Comparison of ENCODE assay signal across 32 mouse cellular contexts in the genomic region with DNA sequence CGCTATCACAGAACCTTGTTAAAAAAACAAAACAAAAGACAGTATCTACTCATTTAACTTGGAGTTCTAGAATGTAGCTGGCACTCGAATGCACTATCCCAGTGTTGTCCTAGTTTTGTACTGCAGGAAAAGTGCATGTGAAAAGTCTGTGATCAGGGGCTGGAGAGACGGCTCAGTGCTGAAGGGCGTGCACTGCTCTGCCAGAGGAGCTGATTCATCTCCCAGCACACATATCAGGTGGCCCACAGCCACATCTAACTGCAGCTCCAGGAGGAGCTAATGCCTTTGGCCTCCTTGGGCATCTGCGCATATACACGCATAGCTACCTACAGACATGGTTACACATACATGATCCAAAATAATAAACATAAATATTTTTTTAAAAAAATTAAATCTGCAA.
DNase-seq lines count a peak whose midpoint lies in the region; ATAC-seq and TF ChIP-seq lines count a peak whose summit lies in the region.
"Had no signal": no experiment of that assay in that cellular context is flagged by ENCODE, and none has a peak within 500 bp of the region (broad histone marks: within the 10 kb centered on the region; RNA-seq: fewer than 3 reads in every experiment).

No protein-coding gene starts in this region.

- peaks cover 0 to 23% of the 10 kb centered on the region in 2 experiments; a peak in 3 of 4 replicates for H3K36me3 ChIP-seq in MEL (ENCODE audit: control insufficient read depth in 1 of 2, insufficient read depth in 2 of 2, low read length in 2 of 2)
- H3K36me3 ChIP-seq in liver, embryonic 14.5 days (replicated peaks; ENCODE audit: control insufficient read depth, insufficient read depth, low read depth), result no peaks in the 10 kb centered on the region
- no peaks in the 10 kb centered on the region for H3K36me3 ChIP-seq in midbrain, embryonic 10.5 days
- H3K36me3 ChIP-seq: heart, embryonic 15.5 days; intestine, embryonic 15.5 days; midbrain, embryonic 15.5 days; stomach, embryonic 15.5 days had no signal

- no peaks in the 10 kb centered on the region for H3K27me3 ChIP-seq in MEL (ENCODE audit: control insufficient read depth in 1 of 2, insufficient read depth in 2 of 2, low read length in 2 of 2)
- H3K27me3 ChIP-seq in liver, embryonic 14.5 days (ENCODE audit: control insufficient read depth, insufficient read depth, low read length), result no peaks in the 10 kb centered on the region
- H3K27me3 ChIP-seq in midbrain, embryonic 10.5 days (ENCODE audit: low read depth, poor library complexity, severe bottlenecking), result no peaks in the 10 kb centered on the region
- H3K27me3 ChIP-seq: CH12.LX; forebrain, embryonic 13.5 days; heart, embryonic 15.5 days; intestine, embryonic 15.5 days; midbrain, embryonic 15.5 days; neural tube, embryonic 13.5 days; Patski; stomach, embryonic 15.5 days had no signal

- TF ChIP-seq EP300 in MEL (IDR thresholded peaks at IDR 0.05; ENCODE audit: low read depth in 1 of 2, low read length in 2 of 2), result peak; percentile 14 to 46; a peak in 2 of 4 replicates
- TF ChIP-seq EP300 in liver, embryonic 14.5 days (IDR thresholded peaks at IDR 0.05; ENCODE audit: low read depth), result no peak

- no peak for TF ChIP-seq CTCF in MEL (IDR thresholded peaks at IDR 0.05 in 2 of 3, conservative IDR thresholded peaks at IDR 0.05 in 1 of 3; ENCODE audit: control insufficient read depth in 1 of 3, insufficient read depth in 1 of 3, low read depth in 2 of 3, low read length in 3 of 3, poor library complexity in 1 of 3, severe bottlenecking in 1 of 3)
- no peak for TF ChIP-seq CTCF in liver, embryonic 14.5 days (IDR thresholded peaks at IDR 0.05; ENCODE audit: low read depth)

- no peak overlapping the region for H3K4me2 ChIP-seq in liver, embryonic 14.5 days (ENCODE audit: low read depth)
- H3K4me2 ChIP-seq: forebrain, embryonic 13.5 days; heart, embryonic 15.5 days; intestine, embryonic 15.5 days; midbrain, embryonic 15.5 days; neural tube, embryonic 13.5 days; stomach, embryonic 15.5 days had no signal

- no peak for TF ChIP-seq POLR2A in MEL (IDR thresholded peaks at IDR 0.05; ENCODE audit: control insufficient read depth in 1 of 2, insufficient read depth in 1 of 2, low read depth in 1 of 2, low read length in 2 of 2, poor library complexity in 1 of 2)

- no peaks in the 10 kb centered on the region for H3K9me3 ChIP-seq in MEL (replicated peaks; ENCODE audit: insufficient read depth, low read length)
- H3K9me3 ChIP-seq in liver, embryonic 14.5 days (ENCODE audit: control insufficient read depth, low read length), result no peaks in the 10 kb centered on the region
- no peaks in the 10 kb centered on the region for H3K9me3 ChIP-seq in midbrain, embryonic 10.5 days (replicated peaks)
- H3K9me3 ChIP-seq: forebrain, embryonic 13.5 days; heart, embryonic 15.5 days; intestine, embryonic 15.5 days; midbrain, embryonic 15.5 days; neural tube, embryonic 13.5 days; stomach, embryonic 15.5 days had no signal

- peaks cover 12 to 19% of the 10 kb centered on the region in 2 experiments for H3K4me1 ChIP-seq in MEL (ENCODE audit: control insufficient read depth in 1 of 2, insufficient read depth in 2 of 2, low read length in 2 of 2)
- peaks cover 0 to 4% of the 10 kb centered on the region in 2 experiments; a peak in 1 of 4 replicates for H3K4me1 ChIP-seq in liver, embryonic 14.5 days (replicated peaks; ENCODE audit: control insufficient read depth in 2 of 2, insufficient read depth in 2 of 2, low read length in 1 of 2)
- H3K4me1 ChIP-seq in midbrain, embryonic 10.5 days, result peaks cover 28% of the 10 kb centered on the region
- H3K4me1 ChIP-seq: forebrain, embryonic 13.5 days; stomach, embryonic 15.5 days had no signal

- DNase-seq in frontal cortex, adult 2 months (ENCODE audit: extremely low spot score in 1 of 2, low spot score in 1 of 2), result no peak
- DNase-seq in MEL (ENCODE audit: low read depth, low spot score), result peak; percentile 69
- peak in 2 of 3 experiments; percentile 42 to 59 for DNase-seq in liver, embryonic 14.5 days (ENCODE audit: low read depth in 3 of 3, low spot score in 3 of 3)
- DNase-seq in adrenal gland, postnatal 36 days, result no peak
- no peak for DNase-seq in midbrain, embryonic 10.5 days (ENCODE audit: low spot score)
- no peak for DNase-seq in layer of hippocampus, adult 11-12 months (ENCODE audit: low spot score)
- DNase-seq: adrenal gland, postnatal 10 days; cerebellum, adult 2 months; cerebellum, postnatal 14 days; gastrocnemius, postnatal 25 days; heart, adult 2 months; kidney, adult 2 months; kidney, postnatal 4 days; layer of hippocampus, postnatal 36 days; left cerebral cortex, postnatal 4 days; lung, adult 18-20 months; lung, postnatal 4 days; thymus, adult 18-20 months; thymus, postnatal 25 days had no signal

- WGBS in liver, embryonic 14.5 days (ENCODE audit: insufficient replicate concordance), result 62% methylated on average over 6 of the region's 6 CpGs
- WGBS in midbrain, embryonic 10.5 days, result 90% methylated on average over 6 of the region's 6 CpGs

- TF ChIP-seq RAD21 in MEL (IDR thresholded peaks at IDR 0.05; ENCODE audit: low read depth, low read length), result no peak

- H3K27ac ChIP-seq in MEL (ENCODE audit: control insufficient read depth, low read depth, low read length), result no peak overlapping the region
- H3K27ac ChIP-seq in liver, embryonic 14.5 days, result no peak overlapping the region
- no peak overlapping the region for H3K27ac ChIP-seq in midbrain, embryonic 10.5 days (replicated peaks)
- H3K27ac ChIP-seq: forebrain, embryonic 13.5 days; heart, adult 2 months; heart, embryonic 15.5 days; intestine, embryonic 15.5 days; midbrain, embryonic 15.5 days; neural tube, embryonic 13.5 days; stomach, embryonic 15.5 days had no signal

- H3K4me3 ChIP-seq in MEL (ENCODE audit: control insufficient read depth in 1 of 2, insufficient read depth in 1 of 2, low read depth in 2 of 2, low read length in 2 of 2), result no peak overlapping the region
- no peak overlapping the region for H3K4me3 ChIP-seq in liver, embryonic 14.5 days (ENCODE audit: insufficient read depth in 1 of 2, low read depth in 2 of 2, low read length in 2 of 2)
- no peak overlapping the region for H3K4me3 ChIP-seq in midbrain, embryonic 10.5 days
- H3K4me3 ChIP-seq: forebrain, embryonic 13.5 days; heart, adult 2 months; heart, embryonic 15.5 days; intestine, embryonic 15.5 days; midbrain, embryonic 15.5 days; myocyte; neural tube, embryonic 13.5 days; stomach, embryonic 15.5 days had no signal

- peak; percentile 74 for ATAC-seq in frontal cortex, adult (ENCODE audit: low TSS enrichment)
- peak; percentile 73 for ATAC-seq in erythroblast, adult 5-6 weeks (replicated peaks; ENCODE audit: low FRiP score, poor library complexity, severe bottlenecking)
- no peak for ATAC-seq in liver, embryonic 14.5 days (ENCODE audit: insufficient read depth)
- ATAC-seq: forebrain, embryonic 13.5 days; hindbrain, embryonic 16.5 days; intestine, embryonic 15.5 days; lung, postnatal 0 days; midbrain, embryonic 15.5 days; Patski had no signal

- H3K79me2 ChIP-seq in MEL (ENCODE audit: control insufficient read depth, insufficient read depth, low read length, poor library complexity), result no peaks in the 10 kb centered on the region

- H3K9ac ChIP-seq in MEL (ENCODE audit: control insufficient read depth, low read depth, low read length, poor library complexity, severe bottlenecking), result no peak overlapping the region
- H3K9ac ChIP-seq in liver, embryonic 14.5 days (replicated peaks), result no peak overlapping the region
- H3K9ac ChIP-seq: forebrain, embryonic 13.5 days; heart, embryonic 15.5 days; intestine, embryonic 15.5 days; midbrain, embryonic 15.5 days; neural tube, embryonic 13.5 days; stomach, embryonic 15.5 days had no signal

TF ChIP-seq in MEL, 35 proteins besides CTCF, POLR2A, EP300 and RAD21:
- TF ChIP-seq TBP (IDR thresholded peaks at IDR 0.05; ENCODE audit: low read depth, low read length) (no peak), NRF1 (IDR thresholded peaks at IDR 0.05; ENCODE audit: insufficient read depth, low read depth, low read length, poor library complexity, severe bottlenecking) (no peak), RCOR1 (IDR thresholded peaks at IDR 0.05; ENCODE audit: low read depth, low read length) (no peak), MXI1 (IDR thresholded peaks at IDR 0.05; ENCODE audit: low read depth, low read length) (peak; percentile 44; the same call in 1 of the 2 replicates), MYC (IDR thresholded peaks at IDR 0.05; ENCODE audit: low read depth, low read length) (0 out of 2 replicates have a peak, but pooled peaks have one; percentile 37)
TF ChIP-seq in MEL: peak in this region for 2.

Comparison
In these comparisons a context has a peak if more than half of its experiments do, and no peak if none do; other contexts are left out.
1. DNase-seq: peak in MEL (single experiment) and liver, embryonic 14.5 days (2 of 3); none in frontal cortex, adult 2 months (0 of 2), adrenal gland, postnatal 36 days (0 of 2), midbrain, embryonic 10.5 days (single experiment) and layer of hippocampus, adult 11-12 months (single experiment).